In genomic region chr7:92837226-92837625, GRCm38 (mm10) we compare ENCODE assay signal across 22 mouse cellular contexts. TPM values are rescaled to one million over a fixed set of nuclear protein-coding genes. Genes with fewer than 3 reads are reported as not detected.
DNase-seq lines count a peak whose midpoint lies in the region; ATAC-seq lines count a peak whose summit lies in the region.
"Had no signal": no experiment of that assay in that cellular context is flagged by ENCODE, and none has a peak within 500 bp of the region (broad histone marks: within the 10 kb centered on the region; RNA-seq: fewer than 3 reads in every experiment).

No protein-coding gene starts in this region.

- H3K36me3 ChIP-seq in embryonic facial prominence, embryonic 14.5 days (ENCODE audit: control insufficient read depth, insufficient read depth, low read length): peaks cover 13% of the 10 kb centered on the region
- peaks cover 7% of the 10 kb centered on the region; the same call in 1 of the 2 replicates for H3K36me3 ChIP-seq in embryonic facial prominence, embryonic 10.5 days (replicated peaks)
- H3K36me3 ChIP-seq: heart, embryonic 15.5 days had no signal

- no peak overlapping the region for H3K27ac ChIP-seq in embryonic facial prominence, embryonic 14.5 days (replicated peaks; ENCODE audit: low read depth, low read length)
- no peak overlapping the region for H3K27ac ChIP-seq in embryonic facial prominence, embryonic 10.5 days (replicated peaks)
- H3K27ac ChIP-seq: forebrain, embryonic 15.5 days; heart, embryonic 15.5 days; hindbrain, embryonic 10.5 days; macrophage; midbrain, embryonic 13.5 days had no signal

- WGBS in embryonic facial prominence, embryonic 14.5 days: 74% methylated on average over 11 of the region's 11 CpGs
- 85% methylated on average over 11 of the region's 11 CpGs for WGBS in embryonic facial prominence, embryonic 10.5 days

- no peak overlapping the region for H3K4me3 ChIP-seq in embryonic facial prominence, embryonic 14.5 days (ENCODE audit: low read depth, low read length)
- H3K4me3 ChIP-seq in embryonic facial prominence, embryonic 10.5 days: no peak overlapping the region
- H3K4me3 ChIP-seq: erythroblast, embryonic 14.5 days; forebrain, embryonic 15.5 days; heart, embryonic 15.5 days; hindbrain, embryonic 10.5 days; midbrain, embryonic 13.5 days; myocyte had no signal

- ATAC-seq in embryonic facial prominence, embryonic 14.5 days (ENCODE audit: low read depth): no peak
- ATAC-seq in common myeloid progenitor, adult 5-6 weeks (replicated peaks; ENCODE audit: low read depth, poor library complexity, severe bottlenecking): peak; percentile 94
- peak; percentile 70 for ATAC-seq in monocyte, adult 5-6 weeks (replicated peaks; ENCODE audit: insufficient number of reproducible peaks, low FRiP score, low TSS enrichment, poor library complexity, severe bottlenecking)
- ATAC-seq in erythroblast, adult 5-6 weeks (replicated peaks; ENCODE audit: low FRiP score, poor library complexity, severe bottlenecking): no peak
- ATAC-seq: activated CD4-positive, CD25-positive, alpha-beta regulatory T cell, adult 4 months; forebrain, embryonic 15.5 days; midbrain, embryonic 13.5 days; Patski had no signal

- no peak overlapping the region for H3K4me2 ChIP-seq in embryonic facial prominence, embryonic 14.5 days (ENCODE audit: low read depth, low read length)
- H3K4me2 ChIP-seq: forebrain, embryonic 15.5 days; heart, embryonic 15.5 days; midbrain, embryonic 13.5 days had no signal

- no peak overlapping the region for H3K9ac ChIP-seq in embryonic facial prominence, embryonic 14.5 days (ENCODE audit: low read depth, low read length)
- H3K9ac ChIP-seq: forebrain, embryonic 15.5 days; heart, embryonic 15.5 days; midbrain, embryonic 13.5 days had no signal

- DNase-seq in embryonic facial prominence, embryonic 14.5 days (ENCODE audit: low spot score): peak; percentile 32
- DNase-seq in embryonic facial prominence, embryonic 10.5 days (ENCODE audit: low spot score): no peak
- DNase-seq in 416B (ENCODE audit: low read depth): peak; percentile 88
- no peak for DNase-seq in left cerebral cortex, adult 8-10 months (ENCODE audit: low spot score in 2 of 2)
- no peak for DNase-seq in neural tube, embryonic 10.5 days (ENCODE audit: extremely low spot score, low spot score)
- DNase-seq: adrenal gland, postnatal 25 days; cerebellum, adult 9-11 months; embryo, embryonic 11 days; heart, adult 11 months; lung, adult 18-20 months had no signal

- no peaks in the 10 kb centered on the region for H3K27me3 ChIP-seq in embryonic facial prominence, embryonic 14.5 days (replicated peaks; ENCODE audit: control insufficient read depth, insufficient read depth, low read length)
- H3K27me3 ChIP-seq in embryonic facial prominence, embryonic 10.5 days (replicated peaks; ENCODE audit: low read depth, poor library complexity, severe bottlenecking): no peaks in the 10 kb centered on the region
- H3K27me3 ChIP-seq: forebrain, embryonic 15.5 days; heart, embryonic 15.5 days; midbrain, embryonic 13.5 days; Patski had no signal

- no peaks in the 10 kb centered on the region for H3K9me3 ChIP-seq in embryonic facial prominence, embryonic 14.5 days (ENCODE audit: control insufficient read depth, low read length)
- H3K9me3 ChIP-seq in embryonic facial prominence, embryonic 10.5 days: no peaks in the 10 kb centered on the region
- H3K9me3 ChIP-seq: forebrain, embryonic 15.5 days; heart, embryonic 15.5 days; hindbrain, embryonic 10.5 days; midbrain, embryonic 13.5 days had no signal

- H3K4me1 ChIP-seq in embryonic facial prominence, embryonic 14.5 days (ENCODE audit: control insufficient read depth, insufficient read depth, low read length): no peaks in the 10 kb centered on the region
- H3K4me1 ChIP-seq in embryonic facial prominence, embryonic 10.5 days: no peaks in the 10 kb centered on the region
- H3K4me1 ChIP-seq: forebrain, embryonic 15.5 days; heart, embryonic 15.5 days; hindbrain, embryonic 10.5 days; midbrain, embryonic 13.5 days had no signal

RNA-seq across cellular contexts. Expression of gene Ddias, which starts 36.8 kb away (rescaled TPM):
- polyA plus RNA-seq in embryonic facial prominence, embryonic 14.5 days (2014; fragmentation: Nextera tagmentation; extraction: Ambion mirVana): 10.5 and 10.9 TPM in 2 replicates
- 23.5 and 24.7 TPM in 2 replicates for polyA plus RNA-seq in embryonic facial prominence, embryonic 10.5 days (2016; fragmentation: Nextera tagmentation; extraction: Ambion mirVana)
- total RNA-seq in common myeloid progenitor, adult 5-6 weeks (2017): 23.0 and 23.7 TPM in 2 replicates
- 1.2 to 3.6 TPM (median 2.6 TPM) in 3 replicates for total RNA-seq in monocyte, adult 5-6 weeks (2017)
- total RNA-seq in erythroblast, adult 5-6 weeks (2015; ENCODE audit: low replicate concordance): 6.7 and 9.4 TPM in 2 replicates
- 7.6 and 10.9 TPM in 2 replicates for total RNA-seq in erythroblast, adult 5-6 weeks (2017; ENCODE audit: low replicate concordance)
- total RNA-seq in left cerebral cortex, adult 8-10 months (2022): under 1 TPM; 0.53 to 0.95 (median 0.74) TPM

RNA-seq across cellular contexts. Expression of gene Prcp, which starts 37.0 kb away (rescaled TPM):
- 30.6 and 32.2 TPM in 2 replicates for polyA plus RNA-seq in embryonic facial prominence, embryonic 14.5 days (2014; fragmentation: Nextera tagmentation; extraction: Ambion mirVana)
- 19.5 and 20.3 TPM in 2 replicates for polyA plus RNA-seq in embryonic facial prominence, embryonic 10.5 days (2016; fragmentation: Nextera tagmentation; extraction: Ambion mirVana)
- total RNA-seq in common myeloid progenitor, adult 5-6 weeks (2017): 52.6 and 59.2 TPM in 2 replicates
- total RNA-seq in monocyte, adult 5-6 weeks (2017): 48.1 to 63.6 TPM (median 48.4 TPM) in 3 replicates
- 37.5 and 37.6 TPM in 2 replicates for total RNA-seq in erythroblast, adult 5-6 weeks (2015; ENCODE audit: low replicate concordance)
- 9.6 and 22.8 TPM in 2 replicates for total RNA-seq in erythroblast, adult 5-6 weeks (2017; ENCODE audit: low replicate concordance)
- 10 to 100 TPM; 11.3 to 15.8 (median 14.7) TPM for total RNA-seq in left cerebral cortex, adult 8-10 months (2022)

Comparison
In these comparisons a context has a peak if more than half of its experiments do, and no peak if none do; other contexts are left out.
1. DNase-seq: peak in embryonic facial prominence, embryonic 14.5 days (single experiment) and 416B (single experiment); none in embryonic facial prominence, embryonic 10.5 days (single experiment), left cerebral cortex, adult 8-10 months (0 of 2) and neural tube, embryonic 10.5 days (single experiment).
2. ATAC-seq: peak in common myeloid progenitor, adult 5-6 weeks (single experiment) and monocyte, adult 5-6 weeks (single experiment); none in embryonic facial prominence, embryonic 14.5 days (single experiment) and erythroblast, adult 5-6 weeks (single experiment).